In genomic region chr11:72795149-72795454, GRCm38 (mm10) we compare ENCODE assay signal across 8 mouse cellular contexts. TPM values are rescaled to one million over a fixed set of nuclear protein-coding genes. Genes with fewer than 3 reads are reported as not detected.
A peak's percentile ranks its signal among the peaks of the same experiment; 100 is the strongest.
DNase-seq lines count a peak whose midpoint lies in the region; ATAC-seq and TF ChIP-seq lines count a peak whose summit lies in the region.

No protein-coding gene starts in this region.

- H3K79me3 ChIP-seq in C2C12 (ENCODE audit: low read depth), result peaks cover 45% of the 10 kb centered on the region

- H3ac ChIP-seq in C2C12 (ENCODE audit: control insufficient read depth, insufficient read length, low read depth), result peak overlapping the region; percentile 91

- peak overlapping the region; percentile 89 for H3K27ac ChIP-seq in macrophage

- TF ChIP-seq CTCF in C2C12 (IDR thresholded peaks at IDR 0.05; ENCODE audit: control insufficient read depth, insufficient read depth, insufficient read length), result no peak

- H3K4me1 ChIP-seq in erythroblast, embryonic 14.5 days (ENCODE audit: control insufficient read depth), result peaks cover 43% of the 10 kb centered on the region

- H3K4me3 ChIP-seq in erythroblast, embryonic 14.5 days (replicated peaks), result peak overlapping the region; percentile 81
- H3K4me3 ChIP-seq in C2C12 (ENCODE audit: insufficient read depth, poor library complexity, severe bottlenecking) (peak overlapping the region; percentile 92), macrophage (ENCODE audit: inconsistent target) (peak overlapping the region; percentile 81)

- WGBS in macrophage (ENCODE audit: missing documents), result 12% methylated on average over 14 of the region's 14 CpGs

- no peak for ATAC-seq in erythroblast, adult 5-6 weeks (replicated peaks; ENCODE audit: low FRiP score, poor library complexity, severe bottlenecking)

- no peaks in the 10 kb centered on the region for H3K27me3 ChIP-seq in erythroblast, embryonic 14.5 days (ENCODE audit: control insufficient read depth)
- H3K27me3 ChIP-seq in C2C12 (ENCODE audit: control insufficient read depth, insufficient read depth, insufficient read length), result no peaks in the 10 kb centered on the region

- peaks cover 10% of the 10 kb centered on the region for H3K36me3 ChIP-seq in erythroblast, embryonic 14.5 days (ENCODE audit: control insufficient read depth)
- H3K36me3 ChIP-seq in C2C12 (ENCODE audit: control insufficient read depth, insufficient read depth), result peaks cover 17% of the 10 kb centered on the region
- no peaks in the 10 kb centered on the region for H3K36me3 ChIP-seq in macrophage (ENCODE audit: inconsistent target)

- DNase-seq in forelimb bud, embryonic 11.5 days (ENCODE audit: low read depth, low spot score), result peak; percentile 38
- no peak for DNase-seq in gastrocnemius, postnatal 14 days
- no peak for DNase-seq in adrenal gland, postnatal 14 days
- DNase-seq in cerebellum, postnatal 4 days (ENCODE audit: low spot score in 2 of 2), result no peak

- no peaks in the 10 kb centered on the region for H3K9me3 ChIP-seq in erythroblast, embryonic 14.5 days (ENCODE audit: control insufficient read depth, low read length)

- intact Hi-C loops in gastrocnemius, postnatal 14 days (cut with DNase I; ENCODE audit: low total_unique reads), result no loop called here

- peaks cover 67% of the 10 kb centered on the region for H3K79me2 ChIP-seq in C2C12 (ENCODE audit: control insufficient read depth, insufficient read depth)
- peaks cover 37% of the 10 kb centered on the region for H3K79me2 ChIP-seq in macrophage (ENCODE audit: inconsistent target)

TF ChIP-seq in C2C12, 6 proteins besides CTCF, POLR2A, EP300 and RAD21:
- TF ChIP-seq USF1 (IDR thresholded peaks at IDR 0.05; ENCODE audit: low read depth) (no peak), CEBPB (IDR thresholded peaks at IDR 0.05; ENCODE audit: low read depth) (no peak), MYOD1 (IDR thresholded peaks at IDR 0.05; ENCODE audit: control insufficient read depth, insufficient read length, low read depth) (no peak), FOSL1 (IDR thresholded peaks at IDR 0.05; ENCODE audit: insufficient read depth, low read length, poor library complexity, severe bottlenecking) (no peak), MYOG (IDR thresholded peaks at IDR 0.05; ENCODE audit: control insufficient read depth, extremely low read depth, insufficient read length) (no peak), MAX (IDR thresholded peaks at IDR 0.05) (no peak)
TF ChIP-seq in C2C12: peak in this region for 0.

RNA-seq across cellular contexts. Expression of gene Cyb5d2, which starts 0.8 kb away (rescaled TPM):
- polyA plus RNA-seq in erythroblast, embryonic 14.5 days (2012), result 0.08 and 0.11 TPM in 2 replicates
- total RNA-seq in erythroblast, adult 5-6 weeks (2015; ENCODE audit: low replicate concordance), result 4.6 and 5.8 TPM in 2 replicates
- 4.5 and 5.2 TPM in 2 replicates for total RNA-seq in erythroblast, adult 5-6 weeks (2017; ENCODE audit: low replicate concordance)
- polyA plus RNA-seq in C2C12 (2012; fragmentation: generic; extraction: Trizol) (5.5 TPM), macrophage (2018) (5.2 to 8.9 TPM (median 5.4 TPM) in 3 replicates)
- 10 to 100 TPM in 2 of 26 experiments, 1 to 10 TPM in 23, under 1 TPM in 1; 0.87 to 12.9 (median 6.5) TPM for total RNA-seq in macrophage (2018; cell fraction: chromatin; rRNA removed)
- total RNA-seq in macrophage (2018; cell fraction: cytosol; rRNA removed), result 10 to 100 TPM in 1 of 26 experiments, 1 to 10 TPM in 25; 4.2 to 10.4 (median 6.1) TPM
- 10 to 100 TPM in 4 of 26 experiments, 1 to 10 TPM in 22; 2.7 to 18.9 (median 6.8) TPM for total RNA-seq in macrophage (2018; cell fraction: nucleus; rRNA removed)
- total RNA-seq in gastrocnemius, postnatal 14 days (2021), result 1 to 10 TPM; 8.6 to 9.0 TPM
- total RNA-seq in adrenal gland, postnatal 14 days (2021), result 14.2 and 14.5 TPM in 2 replicates

RNA-seq across cellular contexts. Expression of gene Zzef1, which starts 0.9 kb away (rescaled TPM):
- polyA plus RNA-seq in erythroblast, embryonic 14.5 days (2012), result 0.47 and 0.55 TPM in 2 replicates
- 11.9 and 13.0 TPM in 2 replicates for total RNA-seq in erythroblast, adult 5-6 weeks (2015; ENCODE audit: low replicate concordance)
- 14.4 and 15.2 TPM in 2 replicates for total RNA-seq in erythroblast, adult 5-6 weeks (2017; ENCODE audit: low replicate concordance)
- polyA plus RNA-seq in C2C12 (2012; fragmentation: generic; extraction: Trizol) (10.7 TPM), macrophage (2018) (13.0 to 20.3 TPM (median 16.1 TPM) in 3 replicates)
- 100 to 1,000 TPM; 165 to 270 (median 223) TPM for total RNA-seq in macrophage (2018; cell fraction: chromatin; rRNA removed)
- 10 to 100 TPM; 11.6 to 30.3 (median 20.6) TPM for total RNA-seq in macrophage (2018; cell fraction: cytosol; rRNA removed)
- 100 to 1,000 TPM in 14 of 26 experiments, 10 to 100 TPM in 12; 68.5 to 162 (median 105) TPM for total RNA-seq in macrophage (2018; cell fraction: nucleus; rRNA removed)
- 10 to 100 TPM; 13.2 to 14.2 TPM for total RNA-seq in gastrocnemius, postnatal 14 days (2021)
- total RNA-seq in adrenal gland, postnatal 14 days (2021), result 32.3 and 38.2 TPM in 2 replicates
